Mouse (Mus musculus) hindbrain, embryonic 16.5 days (tissue): ENCODE results near the gene Ldlrap1. TPM values are rescaled to one million over a fixed set of nuclear protein-coding genes. Genes with fewer than 3 reads are reported as not detected.

Experiments
- ATAC-seq: fragments of 200-750 bp; cut with Nextera tagmentation; 2 replicates; pipeline ENCODE4 v1.8.0; 2017; ENCODE audit warnings: moderate TSS enrichment, moderate library complexity
- H3K27ac ChIP-seq: fragments of 300-500 bp; sonication (generic); 2 replicates; pipeline ENCODE4 v1.5.1; 2014; ENCODE audit warnings: low read depth, mild to moderate bottlenecking, control low read depth, low read length, moderate library complexity
- H3K27me3 ChIP-seq: fragments of 300-500 bp; sonication (generic); replicated peaks from 2 replicates; pipeline ENCODE4 v1.6.1; 2014; ENCODE audit warnings: low read length; ENCODE audit not compliant: control insufficient read depth, insufficient read depth
- H3K36me3 ChIP-seq: fragments of 300-500 bp; sonication (generic); 2 replicates; pipeline ENCODE4 v1.6.1; 2014; ENCODE audit warnings: mild to moderate bottlenecking, low read length, moderate library complexity, mixed read lengths; ENCODE audit not compliant: control insufficient read depth, insufficient read depth
- H3K4me1 ChIP-seq: fragments of 300-500 bp; sonication (generic); 2 replicates; pipeline ENCODE4 v1.6.1; 2014; ENCODE audit warnings: low read depth, low read length; ENCODE audit not compliant: control insufficient read depth, insufficient read depth
- H3K4me2 ChIP-seq: fragments of 300-500 bp; sonication (generic); 2 replicates; pipeline ENCODE4 v1.6.1; 2014; ENCODE audit warnings: mild to moderate bottlenecking, low read length, control low read depth, moderate library complexity
- H3K4me3 ChIP-seq: fragments of 300-500 bp; sonication (generic); 2 replicates; pipeline ENCODE4 v1.5.1; 2014; ENCODE audit warnings: mild to moderate bottlenecking, low read length, control low read depth, moderate library complexity
- H3K9ac ChIP-seq: fragments of 300-500 bp; sonication (generic); 2 replicates; pipeline ENCODE4 v1.6.1; 2014; ENCODE audit warnings: low read depth, mild to moderate bottlenecking, control low read depth, low read length, moderate library complexity
- H3K9me3 ChIP-seq: fragments of 300-500 bp; sonication (generic); 2 replicates; pipeline ENCODE4 v1.6.1; 2014; ENCODE audit warnings: mild to moderate bottlenecking, low read length, moderate library complexity; ENCODE audit not compliant: control insufficient read depth
- WGBS: fragments of 180-500 bp; shearing (Covaris S2); extraction: QIAGEN DNeasy Blood & Tissue Kit; methylation state at CpG from one replicate; pipeline ENCODE4 v1.1.7; 2014; 5-methylcytosine and 5-hydroxymethylcytosine counted together
- polyA plus RNA-seq: library from polyadenylated mRNA; unstranded; fragments of >200 nt; fragmentation: Nextera tagmentation; extraction: Ambion mirVana; gene quantifications from 2 replicates; pipeline ENCODE4 v1.2.1, GENCODE M21; 2015

Ldlrap1 gene
- polyA plus RNA-seq, 1 experiment from 2014 or later, result 3.0 TPM

DNA sequence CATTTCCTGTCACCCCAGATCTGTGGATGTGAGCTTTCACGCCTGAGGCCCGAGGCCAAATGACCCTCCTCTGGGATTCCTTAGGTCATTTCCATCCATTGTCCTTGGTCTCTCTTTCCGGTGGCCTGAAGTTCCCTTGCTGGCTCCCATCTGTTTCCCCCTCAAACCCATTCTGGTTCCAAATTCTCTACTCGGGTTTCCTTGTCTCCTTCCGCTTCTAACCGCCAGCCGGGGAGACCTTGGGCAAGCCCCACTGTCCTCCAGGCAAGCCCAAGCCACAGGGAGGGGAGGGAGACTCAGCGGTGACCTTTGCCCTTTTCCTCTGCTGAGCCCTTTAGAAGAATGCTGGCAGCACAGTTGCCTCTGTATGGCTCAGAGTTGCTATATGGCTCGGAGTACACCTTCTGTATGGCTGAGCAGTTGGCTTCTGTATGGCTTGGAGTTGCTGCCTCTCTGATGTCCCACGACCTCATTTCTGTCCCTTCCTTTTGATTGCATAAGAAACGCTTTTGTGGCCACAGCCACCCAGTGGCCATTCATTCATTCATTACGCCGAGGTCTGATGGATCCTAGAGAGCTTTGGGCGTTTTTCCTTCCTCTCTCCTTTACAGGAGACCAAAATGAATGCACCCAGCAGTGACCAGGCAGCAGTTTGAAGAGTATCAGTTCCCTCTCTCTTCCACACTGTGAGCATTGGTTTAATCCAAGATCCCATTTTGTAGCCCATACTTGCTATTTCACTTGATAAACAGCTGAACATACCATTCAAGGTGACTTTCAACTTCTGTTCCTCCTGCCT, 11.5 kb upstream of the Ldlrap1 start:
- ATAC-seq, result no peak
- 35% methylated on average over 14 of the region's 14 CpGs for WGBS
- H3K9me3 ChIP-seq, result no peaks in the 10 kb centered on the region

DNA sequence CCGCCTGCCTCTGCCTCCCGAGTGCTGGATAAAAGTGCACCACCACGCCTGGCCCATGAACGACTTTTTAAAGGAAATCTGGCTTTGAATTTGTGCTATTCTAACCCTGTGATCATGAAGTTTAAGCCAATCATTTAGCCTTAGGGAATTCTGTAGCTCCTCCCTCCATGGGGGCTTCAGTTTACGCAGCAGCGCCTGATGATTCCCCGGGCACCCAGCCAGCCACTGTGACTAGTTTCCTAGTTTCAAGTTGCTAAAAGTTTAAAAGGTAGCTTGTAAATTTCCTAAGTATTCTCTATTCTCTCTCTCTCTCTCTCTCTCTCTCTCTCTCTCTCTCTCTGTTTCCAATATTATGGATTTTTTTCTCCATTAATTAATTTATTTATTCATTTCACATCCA, 8.4 kb upstream of the Ldlrap1 start:
- Histone ChIP-seq H3K27ac (no peak overlapping the region), H3K4me1 (peaks cover 4% of the 10 kb centered on the region; the same call in 1 of the 2 replicates), H3K27me3 (no peaks in the 10 kb centered on the region), H3K36me3 (no peaks in the 10 kb centered on the region), H3K4me3 (no peak overlapping the region), H3K9me3 (no peaks in the 10 kb centered on the region), H3K4me2 (no peak overlapping the region), H3K9ac (no peak overlapping the region)
- WGBS, result 66% methylated on average over 7 of the region's 7 CpGs
- no peak for ATAC-seq

More for the DNA sequence above, 11.5 kb upstream of the Ldlrap1 start:
- Histone ChIP-seq H3K27me3 (no peaks in the 10 kb centered on the region), H3K4me1 (no peaks in the 10 kb centered on the region), H3K36me3 (no peaks in the 10 kb centered on the region), H3K4me2 (no peak overlapping the region), H3K27ac (no peak overlapping the region), H3K4me3 (no peak overlapping the region), H3K9ac (no peak overlapping the region)

DNA sequence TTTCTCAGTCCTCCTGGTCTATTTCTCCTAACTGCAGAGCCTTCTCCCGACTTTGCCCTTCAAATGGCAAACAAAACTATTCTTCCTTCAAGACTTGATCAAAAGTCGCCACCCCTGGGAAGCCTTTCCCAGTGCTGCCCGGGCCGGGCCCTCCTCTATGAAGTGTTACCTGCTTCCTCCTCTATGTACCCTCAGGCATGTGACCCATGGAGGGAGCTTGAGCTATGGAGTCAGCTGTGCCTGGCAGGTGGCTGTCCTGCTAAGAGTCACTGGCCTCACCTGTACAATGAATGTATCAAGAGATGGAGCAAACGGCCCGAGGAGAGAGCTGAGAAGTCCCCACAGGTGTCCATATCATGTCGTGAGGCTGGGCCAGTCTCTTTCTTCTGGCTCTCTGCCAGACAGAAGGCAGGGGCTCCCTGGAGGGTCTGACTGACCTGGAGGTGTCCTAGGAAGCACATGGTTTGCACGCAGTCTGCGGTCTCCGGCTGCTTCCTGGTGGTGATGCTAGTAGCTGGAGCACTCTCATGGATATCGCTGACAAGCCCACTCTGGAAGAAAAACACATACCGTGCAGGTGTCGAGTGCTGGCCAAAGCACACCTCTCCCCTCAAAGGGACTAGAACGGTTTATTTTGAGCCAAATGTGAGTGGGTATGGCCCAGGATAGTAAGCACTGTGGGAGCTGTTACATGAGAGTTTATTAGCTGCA, 7.6 kb upstream of the Ldlrap1 start:
- no peak overlapping the region for H3K9ac ChIP-seq
- H3K4me2 ChIP-seq, result no peak overlapping the region
- peak; percentile 30 for ATAC-seq
- H3K36me3 ChIP-seq, result no peaks in the 10 kb centered on the region
- no peak overlapping the region for H3K4me3 ChIP-seq
- H3K4me1 ChIP-seq, result peaks cover 4% of the 10 kb centered on the region; the same call in 1 of the 2 replicates
- no peaks in the 10 kb centered on the region for H3K27me3 ChIP-seq
- H3K9me3 ChIP-seq, result no peaks in the 10 kb centered on the region
- H3K27ac ChIP-seq, result no peak overlapping the region
- 58% methylated on average over 14 of the region's 14 CpGs for WGBS

DNA sequence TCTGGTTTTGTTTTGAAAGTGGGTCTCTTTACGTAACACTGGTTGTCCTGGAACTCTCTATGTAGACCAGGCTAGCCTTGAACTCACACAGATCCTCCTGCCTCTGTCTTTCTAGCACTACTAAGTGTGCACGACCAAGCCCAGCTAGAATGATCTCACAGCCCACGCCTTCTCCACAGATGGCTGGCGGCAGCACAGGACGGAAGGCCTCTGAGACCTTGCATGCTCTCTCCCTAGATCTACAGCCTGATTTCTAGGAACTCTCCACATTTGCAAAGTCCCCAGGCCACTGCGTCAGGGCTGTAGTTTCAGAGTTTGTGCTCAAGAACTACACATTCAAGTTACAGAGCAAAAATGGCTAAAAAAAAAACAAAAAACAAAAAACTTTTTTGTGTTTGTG, 6.3 kb upstream of the Ldlrap1 start:
- H3K4me1 ChIP-seq, result peaks cover 4% of the 10 kb centered on the region; the same call in 1 of the 2 replicates
- H3K9me3 ChIP-seq, result no peaks in the 10 kb centered on the region
- H3K4me2 ChIP-seq, result no peak overlapping the region
- H3K9ac ChIP-seq, result no peak overlapping the region
- H3K4me3 ChIP-seq, result no peak overlapping the region
- no peak overlapping the region for H3K27ac ChIP-seq
- no peaks in the 10 kb centered on the region for H3K36me3 ChIP-seq
- 88% methylated on average over 6 of the region's 6 CpGs for WGBS
- peaks cover 1% of the 10 kb centered on the region; the same call in 1 of the 2 replicates for H3K27me3 ChIP-seq
- ATAC-seq, result no peak

DNA sequence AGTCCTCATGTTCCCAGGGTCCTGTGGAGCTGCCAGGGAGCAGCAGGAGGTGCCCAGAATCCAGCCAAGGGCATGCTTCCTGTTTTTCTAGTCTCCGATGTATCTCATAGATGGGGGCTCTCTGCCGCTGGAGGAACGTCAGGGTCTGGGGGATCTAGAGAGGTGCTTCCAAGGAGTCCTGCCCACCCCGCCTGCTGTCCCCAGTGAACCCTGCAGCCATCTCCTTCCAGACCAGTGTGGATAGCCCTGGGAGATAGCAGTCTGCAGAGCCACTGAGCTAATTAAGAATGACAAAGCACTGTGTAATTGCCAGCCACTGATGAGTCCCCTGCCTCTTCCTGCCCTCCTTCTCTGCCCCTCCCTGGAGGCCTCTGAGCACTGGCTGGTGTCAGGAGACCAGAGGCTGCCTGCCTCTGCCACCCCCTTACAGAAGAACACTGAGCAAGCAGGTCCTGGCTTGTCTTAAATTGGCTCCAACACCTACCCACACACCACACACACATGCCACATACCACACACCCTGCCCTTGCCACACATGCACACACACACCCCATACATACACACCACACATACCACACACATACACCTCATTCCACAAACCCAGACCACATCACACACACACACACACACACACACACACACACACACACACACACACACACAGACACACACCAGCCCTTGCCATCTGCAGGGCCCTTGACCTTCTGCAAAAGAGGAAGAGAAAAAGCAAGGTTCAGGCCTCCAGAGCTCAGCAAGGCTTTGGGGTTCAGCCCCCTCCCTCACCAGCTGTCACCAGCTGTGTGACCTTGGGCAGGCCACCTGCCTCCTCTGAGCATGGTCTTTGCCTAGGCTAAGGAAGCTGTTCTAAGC, 5.2 kb upstream of the Ldlrap1 start:
- 26% methylated on average over 4 of the region's 4 CpGs for WGBS
- H3K27ac ChIP-seq, result no peak overlapping the region
- peaks cover 9% of the 10 kb centered on the region; the same call in 1 of the 2 replicates for H3K27me3 ChIP-seq

DNA sequence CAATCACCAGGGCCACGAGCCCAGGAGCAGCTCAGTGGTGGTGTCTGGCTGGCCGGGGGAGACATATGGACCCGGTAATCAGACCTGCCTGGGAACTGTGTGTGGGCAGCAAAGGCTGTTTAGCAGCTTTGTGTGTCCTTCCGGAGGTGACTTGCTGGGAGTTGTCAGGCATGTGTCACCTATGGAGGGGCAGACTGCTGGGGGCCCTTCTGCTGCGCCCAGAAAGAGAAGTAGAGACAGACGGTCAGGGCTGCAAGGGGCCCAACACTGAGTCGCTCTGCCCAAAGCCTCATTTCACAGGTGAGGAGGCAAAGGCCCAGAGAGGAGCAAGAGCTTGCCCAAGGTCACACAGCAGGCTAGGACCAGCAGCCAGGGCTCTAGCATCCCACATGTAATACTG, 2.1 kb upstream of the Ldlrap1 start:
- no peak overlapping the region for H3K4me2 ChIP-seq
- ATAC-seq, result no peak
- WGBS, result 82% methylated on average over 7 of the region's 7 CpGs
- peaks cover 19% of the 10 kb centered on the region; the same call in 1 of the 2 replicates for H3K27me3 ChIP-seq
- H3K27ac ChIP-seq, result no peak overlapping the region
- no peak overlapping the region for H3K9ac ChIP-seq
- no peaks in the 10 kb centered on the region for H3K9me3 ChIP-seq
- H3K4me3 ChIP-seq, result no peak overlapping the region
- H3K4me1 ChIP-seq, result peaks cover 19% of the 10 kb centered on the region
- H3K36me3 ChIP-seq, result no peaks in the 10 kb centered on the region

More for the DNA sequence above, 5.2 kb upstream of the Ldlrap1 start:
- no peaks in the 10 kb centered on the region for H3K9me3 ChIP-seq
- no peak overlapping the region for H3K4me3 ChIP-seq
- H3K36me3 ChIP-seq, result no peaks in the 10 kb centered on the region
- ATAC-seq, result no peak
- no peak overlapping the region for H3K4me2 ChIP-seq
- H3K4me1 ChIP-seq, result peaks cover 7% of the 10 kb centered on the region
- H3K9ac ChIP-seq, result no peak overlapping the region

DNA sequence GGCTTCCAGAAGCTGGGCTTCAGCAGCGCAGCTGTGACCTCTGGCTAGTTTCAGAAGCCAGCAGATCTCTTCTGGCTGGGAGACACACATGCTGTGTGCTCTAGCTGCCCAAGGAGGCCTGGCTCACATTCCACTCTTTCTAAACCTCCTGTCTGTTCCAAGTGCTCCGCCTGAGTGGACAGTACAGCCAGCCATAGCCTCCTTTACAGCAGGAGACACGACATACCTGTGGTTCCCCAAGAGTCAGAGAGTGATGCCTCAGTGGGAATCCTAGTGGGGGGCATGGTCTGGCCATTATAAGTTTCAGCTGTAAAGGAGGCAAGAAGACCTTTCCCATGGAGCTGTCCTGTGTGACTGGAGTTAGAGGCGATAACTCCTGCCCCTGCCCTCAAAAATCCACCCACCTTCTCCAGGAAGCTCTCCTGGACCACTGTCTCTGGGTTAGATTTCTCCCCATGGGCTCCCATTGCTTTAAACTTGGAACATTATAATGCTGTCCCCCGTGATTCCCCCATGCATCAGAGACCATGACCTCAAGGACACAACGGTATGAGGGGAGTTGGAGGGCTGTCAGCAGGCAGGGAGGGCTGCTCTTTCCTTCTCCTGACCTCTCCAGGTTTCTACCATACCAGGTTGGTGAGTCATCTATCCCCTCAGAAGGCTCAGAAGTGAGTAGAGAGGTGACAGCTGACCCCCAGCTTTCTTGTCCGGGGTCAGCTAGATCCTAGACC, 1.4 kb upstream of the Ldlrap1 start:
- Histone ChIP-seq H3K27ac (no peak overlapping the region), H3K9ac (no peak overlapping the region), H3K36me3 (no peaks in the 10 kb centered on the region), H3K4me2 (no peak overlapping the region), H3K27me3 (peaks cover 19% of the 10 kb centered on the region; the same call in 1 of the 2 replicates), H3K4me3 (no peak overlapping the region), H3K9me3 (no peaks in the 10 kb centered on the region), H3K4me1 (peaks cover 19% of the 10 kb centered on the region)
- ATAC-seq, result no peak
- 68% methylated on average over 7 of the region's 7 CpGs for WGBS

DNA sequence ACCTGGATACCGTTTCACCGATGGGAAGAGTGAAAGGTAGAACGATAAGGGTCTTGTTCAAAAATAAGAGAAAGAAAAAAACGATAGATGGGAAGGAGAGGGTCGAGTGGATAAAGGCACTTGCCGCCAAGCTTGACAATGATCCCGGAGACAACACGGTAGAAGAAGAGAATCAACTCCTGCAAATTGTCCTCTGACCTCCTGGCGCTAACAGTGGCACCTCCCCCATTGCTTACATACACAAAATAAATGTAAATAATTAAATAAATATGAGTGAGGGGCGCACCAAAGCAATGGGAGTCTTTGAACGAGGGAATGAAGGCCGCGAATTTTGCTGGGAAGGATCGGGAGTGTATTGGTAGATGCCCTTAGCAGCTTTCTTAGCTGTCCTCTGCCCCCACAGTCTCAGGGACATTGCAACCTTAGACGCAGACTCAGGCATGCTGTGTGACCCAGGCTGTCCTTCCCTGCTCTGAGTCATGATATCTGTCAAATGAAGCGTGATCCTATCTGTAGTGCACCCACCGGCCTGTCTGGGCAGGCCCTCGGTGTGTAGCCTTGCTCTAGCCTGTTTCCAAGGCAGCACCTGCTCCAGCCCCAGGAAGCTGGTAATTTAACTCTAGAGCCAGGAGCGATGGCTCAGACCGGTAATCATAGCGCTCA, 533 bp upstream of the Ldlrap1 start:
- 10% methylated on average over 21 of the region's 21 CpGs for WGBS
- Histone ChIP-seq H3K27me3 (peaks cover 19% of the 10 kb centered on the region; the same call in 1 of the 2 replicates), H3K36me3 (no peaks in the 10 kb centered on the region), H3K4me1 (peaks cover 19% of the 10 kb centered on the region), H3K4me2 (peak overlapping the region; percentile 91), H3K4me3 (peak overlapping the region; percentile 55), H3K9ac (peak overlapping the region; percentile 61), H3K9me3 (no peaks in the 10 kb centered on the region), H3K27ac (no peak overlapping the region)
- no peak for ATAC-seq
